Mouse (Mus musculus) midbrain, embryonic 13.5 days (tissue): Measurements from ENCODE around the gene Hist2h2aa1. TPM values are rescaled to one million over a fixed set of nuclear protein-coding genes. Genes with fewer than 3 reads are reported as not detected.
A peak's percentile ranks its signal among the peaks of the same experiment; 100 is the strongest.
"Not testable (repeated sequence)": the region's sequence is repeated elsewhere in the genome, so short reads cannot be mapped to it uniquely, and the experiment has no call there.

Experiments used
- ATAC-seq: fragments of 200-750 bp; cut with Nextera tagmentation; 2 replicates; pipeline ENCODE4 v1.8.0; 2017; ENCODE audit warnings: mild to moderate bottlenecking, moderate TSS enrichment, moderate library complexity
- H3K27ac ChIP-seq: fragments of 300-500 bp; sonication (generic); 2 replicates; pipeline ENCODE4 v1.5.1; 2015; ENCODE audit warnings: inconsistent platforms, mild to moderate bottlenecking, moderate library complexity
- H3K27me3 ChIP-seq: fragments of 300-500 bp; sonication (generic); 2 replicates; pipeline ENCODE4 v1.6.1; 2015; ENCODE audit warnings: mild to moderate bottlenecking, inconsistent platforms
- H3K36me3 ChIP-seq: fragments of 300-500 bp; sonication (generic); 2 replicates; pipeline ENCODE4 v1.6.1; 2015; ENCODE audit warnings: mild to moderate bottlenecking, inconsistent platforms
- H3K4me1 ChIP-seq: fragments of 300-500 bp; sonication (generic); replicated peaks from 2 replicates; pipeline ENCODE4 v1.6.1; 2015; ENCODE audit warnings: inconsistent platforms
- H3K4me2 ChIP-seq: fragments of 300-500 bp; sonication (generic); replicated peaks from 2 replicates; pipeline ENCODE4 v1.6.1; 2015; ENCODE audit warnings: moderate library complexity, mild to moderate bottlenecking, inconsistent platforms
- H3K4me3 ChIP-seq: fragments of 300-500 bp; sonication (generic); replicated peaks from 2 replicates; pipeline ENCODE4 v1.5.1; 2015; ENCODE audit warnings: mild to moderate bottlenecking, inconsistent platforms
- H3K9ac ChIP-seq: fragments of 300-500 bp; sonication (generic); replicated peaks from 2 replicates; pipeline ENCODE4 v1.6.1; 2015; ENCODE audit warnings: mild to moderate bottlenecking, inconsistent platforms
- H3K9me3 ChIP-seq: fragments of 300-500 bp; sonication (generic); 2 replicates; pipeline ENCODE4 v1.6.1; 2016; ENCODE audit warnings: mild to moderate bottlenecking, inconsistent platforms
- WGBS: fragments of 180-500 bp; shearing (Covaris S2); methylation state at CpG from one replicate; pipeline ENCODE4 v1.1.7; 2015; 5-methylcytosine and 5-hydroxymethylcytosine counted together
- polyA plus RNA-seq: library from polyadenylated mRNA; unstranded; fragments of >200 nt; fragmentation: Nextera tagmentation; extraction: Ambion mirVana; gene quantifications from 2 replicates; pipeline ENCODE4 v1.2.1, GENCODE M21; 2015

The Hist2h2aa1 gene
- polyA plus RNA-seq, 1 experiment from 2014 or later: 23.2 TPM

DNA sequence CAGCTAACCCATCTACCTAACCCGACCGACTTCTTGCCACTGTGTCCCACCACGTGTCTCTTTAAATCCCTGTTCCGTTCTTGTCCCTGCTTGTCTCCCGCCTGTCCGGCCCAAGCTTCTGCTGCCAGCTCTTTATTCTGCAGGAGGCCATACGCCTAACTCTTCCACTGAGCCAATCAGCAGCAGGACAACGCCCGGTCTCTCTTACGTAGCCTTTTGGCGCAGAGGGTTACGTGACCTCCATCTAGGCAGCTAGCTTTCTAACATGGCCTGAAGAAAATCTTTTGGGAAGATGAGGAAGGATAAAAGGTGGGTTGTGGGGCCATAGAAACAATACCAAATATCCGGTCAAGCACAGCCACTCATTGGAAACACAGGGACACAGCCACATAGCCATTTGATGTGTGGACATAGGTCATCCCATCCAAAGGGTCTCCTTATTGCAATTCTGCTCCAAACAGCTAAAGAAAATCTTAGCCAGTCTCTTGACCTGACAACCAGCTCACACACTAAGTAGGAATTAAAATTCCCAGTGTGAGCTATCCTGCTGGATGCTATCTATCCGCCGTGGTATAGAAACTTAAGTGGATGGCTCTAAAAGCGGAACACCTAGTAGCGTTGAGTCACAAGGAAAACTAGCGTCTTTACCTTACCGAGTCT is 17.0 kb downstream of the Hist2h2aa1 start:
- Histone ChIP-seq H3K27ac (peak overlapping the region; percentile 98), H3K9me3 (no peaks in the 10 kb centered on the region), H3K36me3 (no peaks in the 10 kb centered on the region), H3K4me1 (peaks cover 27% of the 10 kb centered on the region), H3K4me2 (peak overlapping the region; percentile 77), H3K9ac (peak overlapping the region; percentile 80), H3K27me3 (no peaks in the 10 kb centered on the region), H3K4me3 (peak overlapping the region; percentile 59)
- WGBS: 2% methylated on average over 19 of the region's 19 CpGs
- peak; percentile 80 for ATAC-seq

GRCm38 (mm10) chr3:96262979-96263550 is 17.8 kb downstream of the Hist2h2aa1 start, which contains the start of gene Hist2h4:
Hist2h4 (minus strand) TSS chr3:96263311.
- H3K27me3 ChIP-seq: no peaks in the 10 kb centered on the region
- peaks cover 34% of the 10 kb centered on the region for H3K4me1 ChIP-seq
- peak within 1 kb of the TSS; percentile 80 for H3K9ac ChIP-seq
- H3K9me3 ChIP-seq: no peaks in the 10 kb centered on the region
- H3K36me3 ChIP-seq: no peaks in the 10 kb centered on the region
- H3K4me3 ChIP-seq: peak within 1 kb of the TSS; percentile 59
- peak within 1 kb of the TSS; percentile 98 for H3K27ac ChIP-seq
- under 1% methylated on average over 40 of the region's 40 CpGs for WGBS
- peak; percentile 88 for ATAC-seq
- peak within 1 kb of the TSS; percentile 77 for H3K4me2 ChIP-seq

DNA sequence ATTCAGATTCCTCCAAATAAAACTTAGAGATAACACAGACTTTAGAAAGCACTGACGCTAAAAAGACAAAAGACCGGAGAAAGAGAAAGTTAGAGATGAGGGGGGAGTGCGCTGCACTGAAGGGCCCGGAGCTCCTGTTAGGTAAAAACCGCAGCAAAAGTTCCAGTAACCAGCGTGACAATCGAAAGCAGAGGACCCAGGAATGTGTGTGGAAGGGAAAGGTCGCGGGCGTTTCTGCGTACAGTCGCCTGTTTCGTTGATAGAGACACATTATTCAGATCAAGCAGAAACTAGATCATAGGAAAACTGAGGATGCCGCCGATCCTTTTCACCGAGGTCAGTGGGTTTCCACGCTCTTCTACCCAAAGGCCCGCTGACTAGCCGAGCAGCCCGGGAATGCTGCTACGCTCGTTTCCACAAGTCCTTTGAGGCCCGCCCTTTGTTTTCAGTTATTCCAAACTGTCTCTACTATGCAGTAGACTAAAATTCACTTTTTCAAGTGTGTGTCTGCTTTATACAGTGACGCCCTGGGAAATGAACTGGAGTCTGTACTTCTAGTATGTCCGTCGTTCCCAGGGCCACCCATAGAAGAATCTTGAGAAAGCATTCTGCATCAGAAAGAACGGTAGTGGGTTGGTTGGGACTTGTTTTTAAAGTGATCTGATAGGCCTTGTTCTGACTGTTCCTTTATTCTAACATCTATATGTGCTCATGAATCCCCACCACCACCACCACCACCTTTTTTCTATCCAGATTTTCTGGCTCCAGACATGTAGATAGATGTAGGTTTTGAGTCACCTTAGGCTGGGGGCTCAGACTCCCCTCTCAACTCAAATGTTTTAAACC is 18.5 kb downstream of the Hist2h2aa1 start:
- peak; percentile 44 for ATAC-seq
- Histone ChIP-seq H3K4me3 (peak overlapping the region; percentile 59), H3K4me2 (peak overlapping the region; percentile 77), H3K9ac (peak overlapping the region; percentile 80), H3K27me3 (no peaks in the 10 kb centered on the region), H3K27ac (peak overlapping the region; percentile 98), H3K9me3 (no peaks in the 10 kb centered on the region), H3K36me3 (no peaks in the 10 kb centered on the region), H3K4me1 (peaks cover 38% of the 10 kb centered on the region)
- WGBS: 4% methylated on average over 27 of the region's 27 CpGs

DNA sequence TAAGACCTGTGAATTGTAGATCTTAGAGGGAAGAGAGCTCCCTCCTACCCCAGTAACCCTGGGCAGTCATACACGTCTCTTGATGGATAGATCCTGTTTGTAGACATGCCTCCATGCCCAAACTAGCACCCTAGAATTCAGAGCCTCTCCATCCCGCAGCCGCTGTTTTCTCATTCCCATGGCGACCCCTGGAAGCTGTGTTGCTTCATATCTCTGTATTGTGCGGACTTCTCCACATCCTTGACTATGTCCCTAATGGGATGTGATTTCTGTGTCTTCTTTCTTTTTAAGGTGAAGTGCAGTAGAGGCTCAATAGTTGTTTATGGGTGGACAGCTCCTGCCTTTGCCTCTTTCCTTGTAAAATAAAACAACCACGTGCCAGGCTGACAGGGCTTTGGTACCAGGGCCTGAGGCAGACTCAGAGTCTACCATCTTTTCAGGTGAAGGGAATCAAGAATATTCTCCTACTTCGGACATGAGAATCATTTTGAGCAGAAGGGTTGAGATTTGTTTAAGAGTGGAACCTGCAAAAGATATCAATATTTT is 19.2 kb downstream of the Hist2h2aa1 start:
- Histone ChIP-seq H3K4me2 (peak overlapping the region; percentile 77), H3K4me3 (no peak overlapping the region), H3K36me3 (no peaks in the 10 kb centered on the region), H3K9me3 (no peaks in the 10 kb centered on the region), H3K27ac (peak overlapping the region; percentile 98), H3K4me1 (peaks cover 40% of the 10 kb centered on the region), H3K27me3 (no peaks in the 10 kb centered on the region), H3K9ac (0 out of 2 replicates have a peak overlapping the region, but pooled peaks have one; percentile 16)
- no peak for ATAC-seq
- 68% methylated on average over 7 of the region's 7 CpGs for WGBS

DNA sequence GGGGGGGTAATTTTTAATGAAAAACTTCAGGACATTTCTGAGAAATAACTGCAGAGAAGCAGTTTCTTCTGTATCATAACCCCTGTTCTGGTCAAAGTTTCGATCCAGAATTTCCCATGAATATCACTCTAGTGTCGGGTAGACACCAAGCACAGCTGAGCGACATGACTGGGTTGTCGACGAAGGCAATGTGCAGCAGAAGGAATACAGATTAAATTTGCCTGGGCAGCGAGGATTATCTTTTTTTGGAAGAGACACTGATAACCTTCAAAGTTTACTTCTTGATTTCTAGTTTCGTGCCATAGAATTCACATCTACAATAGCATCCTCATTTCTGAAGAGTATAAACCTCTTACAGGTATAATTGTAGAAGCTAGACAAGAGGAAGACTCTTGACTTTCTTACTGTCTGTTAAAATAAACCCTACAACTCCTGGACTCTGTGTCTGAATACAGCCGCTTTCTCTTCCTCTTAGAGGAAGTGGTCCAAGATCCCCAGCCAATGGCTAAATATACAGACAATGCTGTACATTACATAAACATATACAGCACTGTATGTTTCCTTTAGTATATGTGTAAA is 20.9 kb downstream of the Hist2h2aa1 start:
- Histone ChIP-seq H3K9ac (no peak overlapping the region), H3K4me2 (no peak overlapping the region), H3K4me1 (peaks cover 43% of the 10 kb centered on the region), H3K4me3 (no peak overlapping the region), H3K27ac (no peak overlapping the region), H3K36me3 (no peaks in the 10 kb centered on the region), H3K9me3 (no peaks in the 10 kb centered on the region), H3K27me3 (no peaks in the 10 kb centered on the region)
- 95% methylated on average over 8 of the region's 8 CpGs for WGBS
- ATAC-seq: no peak

DNA sequence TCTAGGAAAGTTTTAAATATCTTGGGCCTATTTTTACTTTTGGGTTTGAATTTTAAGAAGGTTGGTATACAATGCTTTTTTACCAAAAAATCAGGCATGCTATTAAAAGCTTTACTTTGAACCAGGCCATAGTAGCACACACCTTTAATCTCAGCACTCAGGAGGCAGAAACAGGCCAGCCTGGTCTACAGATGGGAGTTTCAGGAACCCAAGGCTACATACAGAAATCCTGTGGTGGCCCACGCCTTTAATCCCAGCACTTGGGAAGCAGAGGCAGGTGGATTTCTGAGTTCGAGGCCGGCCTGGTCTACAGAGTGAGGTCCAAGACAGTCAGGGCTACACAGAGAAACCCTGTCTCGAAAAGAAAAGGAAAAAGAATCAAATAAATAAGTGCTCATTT is 22.2 kb downstream of the Hist2h2aa1 start:
- Histone ChIP-seq H3K4me1 (peaks cover 33% of the 10 kb centered on the region), H3K9me3 (no peaks in the 10 kb centered on the region), H3K9ac (no peak overlapping the region), H3K27ac (no peak overlapping the region; the same call in 1 of the 2 replicates), H3K4me3 (no peak overlapping the region), H3K4me2 (no peak overlapping the region), H3K36me3 (no peaks in the 10 kb centered on the region), H3K27me3 (no peaks in the 10 kb centered on the region)
- no peak for ATAC-seq
- 79% methylated on average over 4 of the region's 4 CpGs for WGBS

- H3K9me3 ChIP-seq: no peaks in the 10 kb centered on the region
- peak within 1 kb of the TSS; percentile 50 for H3K4me3 ChIP-seq
- no peaks in the 10 kb centered on the region for H3K27me3 ChIP-seq
- peak within 1 kb of the TSS; percentile 67 for H3K9ac ChIP-seq
- ATAC-seq: peak; percentile 57
- H3K4me2 ChIP-seq: peak within 1 kb of the TSS; percentile 77
- H3K4me1 ChIP-seq: peaks cover 32% of the 10 kb centered on the region
- peak within 1 kb of the TSS; percentile 93 for H3K27ac ChIP-seq
- H3K36me3 ChIP-seq: no peaks in the 10 kb centered on the region
- WGBS: 24% methylated on average over 30 of the region's 30 CpGs
Observed at GRCm38 (mm10) chr3:96268051-96268775, 22.9 kb downstream of the Hist2h2aa1 start, which contains the start of gene Hist2h3b. Hist2h3b (plus strand) TSS chr3:96268654.

DNA sequence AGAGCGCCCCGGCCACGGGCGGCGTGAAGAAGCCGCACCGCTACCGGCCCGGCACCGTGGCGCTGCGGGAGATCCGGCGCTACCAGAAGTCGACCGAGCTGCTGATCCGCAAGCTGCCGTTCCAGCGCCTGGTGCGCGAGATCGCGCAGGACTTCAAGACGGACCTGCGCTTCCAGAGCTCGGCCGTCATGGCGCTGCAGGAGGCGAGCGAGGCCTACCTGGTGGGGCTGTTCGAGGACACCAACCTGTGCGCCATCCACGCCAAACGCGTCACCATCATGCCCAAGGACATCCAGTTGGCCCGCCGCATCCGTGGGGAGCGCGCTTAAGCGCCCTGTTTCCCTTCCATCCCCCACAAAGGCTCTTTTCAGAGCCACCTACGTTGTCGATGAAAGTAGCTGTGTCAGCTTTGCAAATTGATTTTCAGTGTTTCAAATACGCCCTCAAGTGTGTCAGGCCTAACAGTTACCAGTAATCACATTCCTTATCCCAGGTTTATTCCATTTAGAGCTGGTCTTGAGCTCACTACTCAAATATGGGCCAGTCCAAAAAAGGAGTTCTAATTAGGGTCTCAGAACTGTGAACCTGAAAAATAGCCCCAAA is 23.6 kb downstream of the Hist2h2aa1 start:
- Histone ChIP-seq H3K4me2 (peak overlapping the region; percentile 77), H3K4me1 (peaks cover 28% of the 10 kb centered on the region), H3K9ac (peak overlapping the region; percentile 67), H3K4me3 (peak overlapping the region; percentile 50), H3K27ac (peak overlapping the region; percentile 93)
- 0% methylated on average over 13 of the region's 44 CpGs for WGBS
- not testable (repeated sequence) for H3K9me3 ChIP-seq, H3K27me3 ChIP-seq, H3K36me3 ChIP-seq
- ATAC-seq: peak; percentile 73

DNA sequence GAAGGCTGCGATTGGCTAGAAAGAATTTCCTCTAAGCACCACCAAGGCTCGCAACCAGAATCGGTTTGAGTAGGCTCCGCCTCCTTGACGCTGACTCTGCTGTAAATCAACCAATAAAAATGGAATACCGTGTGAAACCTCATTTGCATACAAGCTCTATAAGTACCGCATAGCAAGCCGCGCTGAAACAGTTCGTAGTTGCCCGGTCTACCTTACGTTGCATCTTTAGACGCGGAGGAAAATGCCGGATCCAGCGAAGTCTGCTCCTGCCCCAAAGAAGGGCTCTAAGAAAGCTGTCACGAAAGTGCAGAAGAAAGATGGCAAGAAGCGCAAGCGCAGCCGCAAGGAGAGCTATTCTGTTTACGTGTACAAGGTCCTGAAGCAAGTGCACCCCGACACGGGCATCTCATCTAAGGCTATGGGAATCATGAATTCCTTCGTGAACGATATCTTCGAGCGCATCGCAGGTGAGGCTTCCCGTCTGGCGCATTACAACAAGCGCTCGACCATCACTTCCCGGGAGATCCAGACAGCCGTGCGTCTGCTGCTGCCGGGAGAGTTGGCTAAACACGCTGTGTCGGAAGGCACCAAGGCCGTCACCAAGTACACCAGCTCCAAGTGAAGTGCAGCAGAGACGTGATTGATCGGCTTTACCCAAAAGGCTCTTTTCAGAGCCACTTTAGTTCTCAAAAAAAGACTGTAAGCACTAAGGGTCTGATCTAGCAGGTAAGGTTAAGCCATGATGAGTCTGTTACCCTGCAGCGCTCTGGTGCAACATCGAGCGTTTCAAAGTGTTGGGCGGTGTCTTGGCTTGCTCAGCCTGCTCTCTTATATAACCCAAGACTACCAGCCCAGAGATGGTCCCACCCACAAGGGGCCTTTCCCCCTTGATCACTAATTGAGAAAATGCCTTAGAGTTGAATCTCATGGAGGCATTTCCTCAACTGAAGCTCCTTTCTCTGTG is 24.5 kb downstream of the Hist2h2aa1 start, which contains the start of gene Hist2h2bb:
Gene Hist2h2bb (plus strand): TSS at position 242 of the 964 bp plus-strand sequence.
- no peaks in the 10 kb centered on the region for H3K27me3 ChIP-seq
- peaks cover 18% of the 10 kb centered on the region for H3K4me1 ChIP-seq
- H3K4me3 ChIP-seq: peak within 1 kb of the TSS; percentile 50
- under 1% methylated on average over 45 of the region's 45 CpGs for whole genome bisulfite sequencing
- peak within 1 kb of the TSS; percentile 77 for H3K4me2 ChIP-seq
- peak; percentile 96 for ATAC-seq
- H3K9me3 ChIP-seq: no peaks in the 10 kb centered on the region
- peak within 1 kb of the TSS; percentile 93 for H3K27ac ChIP-seq
- H3K36me3 ChIP-seq: no peaks in the 10 kb centered on the region
- peak within 1 kb of the TSS; percentile 73 for H3K9ac ChIP-seq
